Mouse (Mus musculus) kidney, embryonic 14.5 days (tissue): ENCODE results near the gene Cnr2. TPM values are rescaled to one million over a fixed set of nuclear protein-coding genes. Genes with fewer than 3 reads are reported as not detected.
A peak's percentile ranks its signal among the peaks of the same experiment; 100 is the strongest.

Experiments
- ATAC-seq: fragments of 200-750 bp; cut with Nextera tagmentation; 2 replicates; pipeline ENCODE4 v1.8.0; 2017; ENCODE audit warnings: moderate number of reproducible peaks, mild to moderate bottlenecking, moderate TSS enrichment, moderate library complexity; ENCODE audit not compliant: low FRiP score, low TSS enrichment
- H3K27ac ChIP-seq: fragments of 300-500 bp; sonication (generic); 2 replicates; pipeline ENCODE4 v1.5.1; 2014; ENCODE audit warnings: low read depth, mild to moderate bottlenecking, low read length, moderate library complexity, mixed read lengths
- H3K27me3 ChIP-seq: fragments of 300-500 bp; sonication (generic); 2 replicates; pipeline ENCODE4 v1.6.1; 2014; ENCODE audit warnings: mild to moderate bottlenecking, low read length; ENCODE audit not compliant: control insufficient read depth, insufficient read depth
- H3K36me3 ChIP-seq: fragments of 300-500 bp; sonication (generic); 2 replicates; pipeline ENCODE4 v1.6.1; 2014; ENCODE audit warnings: low read length, mixed read lengths; ENCODE audit not compliant: control insufficient read depth, insufficient read depth
- H3K4me1 ChIP-seq: fragments of 300-500 bp; sonication (generic); 2 replicates; pipeline ENCODE4 v1.6.1; 2014; ENCODE audit warnings: low read length, mixed read lengths; ENCODE audit not compliant: control insufficient read depth, insufficient read depth
- H3K4me2 ChIP-seq: fragments of 300-500 bp; sonication (generic); replicated peaks from 2 replicates; pipeline ENCODE4 v1.6.1; 2014; ENCODE audit warnings: low read depth, mild to moderate bottlenecking, low read length
- H3K4me3 ChIP-seq: fragments of 300-500 bp; sonication (generic); 2 replicates; pipeline ENCODE4 v1.5.1; 2014; ENCODE audit warnings: mild to moderate bottlenecking, low read length
- H3K9ac ChIP-seq: fragments of 300-500 bp; sonication (generic); 2 replicates; pipeline ENCODE4 v1.6.1; 2014; ENCODE audit warnings: low read depth, mild to moderate bottlenecking, low read length, moderate library complexity
- H3K9me3 ChIP-seq: fragments of 300-500 bp; sonication (generic); 2 replicates; pipeline ENCODE4 v1.6.1; 2016; ENCODE audit warnings: low read length; ENCODE audit not compliant: control insufficient read depth
- WGBS: fragments of 180-500 bp; shearing (Covaris S2); extraction: QIAGEN DNeasy Blood & Tissue Kit; methylation state at CpG from one replicate; pipeline ENCODE4 v1.1.7; 2014; 5-methylcytosine and 5-hydroxymethylcytosine counted together
- polyA plus RNA-seq: library from polyadenylated mRNA; unstranded; fragments of >200 nt; fragmentation: Nextera tagmentation; extraction: Ambion mirVana; gene quantifications from 2 replicates; pipeline ENCODE4 v1.2.1, GENCODE M21; 2014

Cnr2 gene
- polyA plus RNA-seq, 1 experiment from 2014 or later = 0.45 TPM

GRCm38 (mm10) chr4:135946659-135947301, 51.6 kb downstream of the Cnr2 start:
- Histone ChIP-seq H3K4me1 (peaks cover 13% of the 10 kb centered on the region; the same call in 1 of the 2 replicates), H3K4me3 (peak overlapping the region; percentile 86), H3K4me2 (peak overlapping the region; percentile 87), H3K9ac (peak overlapping the region; percentile 74), H3K36me3 (0 out of 2 replicates have a peak, but pooled peaks cover 3% of the 10 kb centered on the region), H3K9me3 (no peaks in the 10 kb centered on the region), H3K27me3 (no peaks in the 10 kb centered on the region), H3K27ac (peak overlapping the region; percentile 65)
- WGBS = under 1% methylated on average over 28 of the region's 28 CpGs
- ATAC-seq = peak; percentile 1

- no peaks in the 10 kb centered on the region for H3K27me3 ChIP-seq
- H3K36me3 ChIP-seq = peaks cover 6% of the 10 kb centered on the region; the same call in 1 of the 2 replicates
- H3K4me2 ChIP-seq = no peak overlapping the region
- 84% methylated on average over 8 of the region's 8 CpGs for WGBS
- H3K4me1 ChIP-seq = peaks cover 13% of the 10 kb centered on the region; the same call in 1 of the 2 replicates
- no peak overlapping the region for H3K9ac ChIP-seq
- no peak overlapping the region for H3K27ac ChIP-seq
- no peak overlapping the region for H3K4me3 ChIP-seq
- no peaks in the 10 kb centered on the region for H3K9me3 ChIP-seq
- no peak for ATAC-seq
Observed at GRCm38 (mm10) chr4:135948142-135948541, 52.9 kb downstream of the Cnr2 start.

- ATAC-seq = no peak
- no peak overlapping the region for H3K4me2 ChIP-seq
- peaks cover 13% of the 10 kb centered on the region; the same call in 1 of the 2 replicates for H3K4me1 ChIP-seq
- no peak overlapping the region for H3K27ac ChIP-seq
- no peak overlapping the region for H3K4me3 ChIP-seq
- peaks cover 6% of the 10 kb centered on the region; the same call in 1 of the 2 replicates for H3K36me3 ChIP-seq
- H3K27me3 ChIP-seq = no peaks in the 10 kb centered on the region
- 87% methylated on average over 10 of the region's 10 CpGs for WGBS
- no peaks in the 10 kb centered on the region for H3K9me3 ChIP-seq
- no peak overlapping the region for H3K9ac ChIP-seq
Observed at GRCm38 (mm10) chr4:135949475-135949874, 54.3 kb downstream of the Cnr2 start.

- Histone ChIP-seq H3K4me3 (no peak overlapping the region), H3K27me3 (no peaks in the 10 kb centered on the region), H3K4me1 (peaks cover 13% of the 10 kb centered on the region; the same call in 1 of the 2 replicates), H3K4me2 (no peak overlapping the region), H3K9me3 (no peaks in the 10 kb centered on the region), H3K36me3 (peaks cover 9% of the 10 kb centered on the region; the same call in 1 of the 2 replicates), H3K27ac (no peak overlapping the region), H3K9ac (no peak overlapping the region)
- WGBS = 34% methylated on average over 6 of the region's 6 CpGs
- no peak for ATAC-seq
Observed at GRCm38 (mm10) chr4:135949911-135950310, 54.7 kb downstream of the Cnr2 start.

GRCm38 (mm10) chr4:135950365-135950764, 55.2 kb downstream of the Cnr2 start:
- Histone ChIP-seq H3K9me3 (no peaks in the 10 kb centered on the region), H3K9ac (no peak overlapping the region), H3K27ac (no peak overlapping the region), H3K4me3 (no peak overlapping the region), H3K27me3 (no peaks in the 10 kb centered on the region), H3K36me3 (peaks cover 11% of the 10 kb centered on the region; the same call in 1 of the 2 replicates), H3K4me2 (no peak overlapping the region), H3K4me1 (peaks cover 13% of the 10 kb centered on the region; the same call in 1 of the 2 replicates)
- no peak for ATAC-seq
- 85% methylated on average over 6 of the region's 6 CpGs for WGBS

- no peak overlapping the region for H3K4me2 ChIP-seq
- ATAC-seq = no peak
- H3K36me3 ChIP-seq = peaks cover 18% of the 10 kb centered on the region; the same call in 1 of the 2 replicates
- no peak overlapping the region for H3K4me3 ChIP-seq
- H3K27ac ChIP-seq = no peak overlapping the region
- peaks cover 10% of the 10 kb centered on the region; the same call in 1 of the 2 replicates for H3K4me1 ChIP-seq
- no peak overlapping the region for H3K9ac ChIP-seq
- no peaks in the 10 kb centered on the region for H3K9me3 ChIP-seq
- 94% methylated on average over 3 of the region's 3 CpGs for WGBS
- no peaks in the 10 kb centered on the region for H3K27me3 ChIP-seq
Observed at GRCm38 (mm10) chr4:135951505-135951904, 56.3 kb downstream of the Cnr2 start.

- 92% methylated on average over 3 of the region's 3 CpGs for WGBS
- Histone ChIP-seq H3K27me3 (no peaks in the 10 kb centered on the region), H3K27ac (no peak overlapping the region), H3K36me3 (peaks cover 21% of the 10 kb centered on the region; the same call in 1 of the 2 replicates), H3K9ac (no peak overlapping the region), H3K9me3 (no peaks in the 10 kb centered on the region), H3K4me2 (no peak overlapping the region), H3K4me3 (no peak overlapping the region), H3K4me1 (peaks cover 15% of the 10 kb centered on the region)
- no peak for ATAC-seq
Observed at GRCm38 (mm10) chr4:135953179-135953578, 58.0 kb downstream of the Cnr2 start.

GRCm38 (mm10) chr4:135954241-135954640, 59.0 kb downstream of the Cnr2 start:
- 0 out of 2 replicates have a peak, but pooled peaks have one; percentile 53 for ATAC-seq
- Histone ChIP-seq H3K4me3 (no peak overlapping the region), H3K9ac (no peak overlapping the region), H3K36me3 (peaks cover 21% of the 10 kb centered on the region; the same call in 1 of the 2 replicates), H3K4me2 (no peak overlapping the region), H3K27me3 (no peaks in the 10 kb centered on the region), H3K27ac (no peak overlapping the region), H3K4me1 (peaks cover 12% of the 10 kb centered on the region), H3K9me3 (no peaks in the 10 kb centered on the region)
- 11% methylated on average over 2 of the region's 2 CpGs for WGBS

- H3K27ac ChIP-seq = no peak overlapping the region
- no peak overlapping the region for H3K4me3 ChIP-seq
- H3K27me3 ChIP-seq = no peaks in the 10 kb centered on the region
- ATAC-seq = no peak
- H3K9ac ChIP-seq = no peak overlapping the region
- peaks cover 30% of the 10 kb centered on the region; the same call in 1 of the 2 replicates for H3K36me3 ChIP-seq
- WGBS = 91% methylated on average over 9 of the region's 9 CpGs
- H3K4me2 ChIP-seq = no peak overlapping the region
- H3K4me1 ChIP-seq = peaks cover 5% of the 10 kb centered on the region; the same call in 1 of the 2 replicates
- H3K9me3 ChIP-seq = no peaks in the 10 kb centered on the region
Observed at GRCm38 (mm10) chr4:135955886-135956285, 60.7 kb downstream of the Cnr2 start.
